Mouse (Mus musculus): ENCODE data around the gene Atp2c1. TPM values are rescaled to one million over a fixed set of nuclear protein-coding genes. Genes with fewer than 3 reads are reported as not detected.

Atp2c1 gene
- total RNA-seq, 1 experiment, result 92.4 TPM

GRCm38 (mm10) chr9:105495316-105496174, 31.6 kb downstream of the Atp2c1 start:
- Histone ChIP-seq H3K9ac (ENCODE audit: insufficient read depth, low read depth, low read length, poor library complexity, severe bottlenecking) (peak overlapping the region; percentile 92), H3K4me1 (ENCODE audit: control insufficient read depth in 2 of 2, insufficient read depth in 2 of 2, low read length in 2 of 2, poor library complexity in 1 of 2) (no peaks in the 10 kb centered on the region), H3K4me3 (ENCODE audit: insufficient read depth in 1 of 2, low read depth in 1 of 2, low read length in 2 of 2, poor library complexity in 1 of 2, severe bottlenecking in 1 of 2) (peak overlapping the region; percentile 91 to 92), H3K27ac (ENCODE audit: insufficient read depth, low read depth, low read length, poor library complexity, severe bottlenecking) (peak overlapping the region; percentile 73; the same call in 1 of the 2 replicates), H3K36me3 (ENCODE audit: control insufficient read depth, insufficient read depth, low read length, poor library complexity, severe bottlenecking) (no peaks in the 10 kb centered on the region), H3K9me3 (ENCODE audit: control insufficient read depth, insufficient read depth, low read depth, low read length) (no peaks in the 10 kb centered on the region)
- in situ Hi-C loops (cut with MboI; ENCODE audit: low sequenced_read_pairs in 2 of 2, unreplicated experiment in 2 of 2), result no loop called here
- peak; percentile 68 for DNase-seq (ENCODE audit: low read depth, low spot score)
- TF ChIP-seq MAFK (IDR thresholded peaks at IDR 0.05; ENCODE audit: insufficient read depth, low read depth, low read length) (no peak), ZC3H11A (IDR thresholded peaks at IDR 0.05; ENCODE audit: borderline replicate concordance, low read depth, low read length) (peak; percentile 73; the same call in 1 of the 2 replicates)

GRCm38 (mm10) chr9:105494553-105495315, 32.4 kb downstream of the Atp2c1 start:
- no peaks in the 10 kb centered on the region for H3K4me1 ChIP-seq (ENCODE audit: control insufficient read depth in 2 of 2, insufficient read depth in 2 of 2, low read length in 2 of 2, poor library complexity in 1 of 2)
- peak overlapping the region; percentile 93 for H3K9ac ChIP-seq (ENCODE audit: insufficient read depth, low read depth, low read length, poor library complexity, severe bottlenecking)
- peak overlapping the region; percentile 91 to 92 for H3K4me3 ChIP-seq (ENCODE audit: insufficient read depth in 1 of 2, low read depth in 1 of 2, low read length in 2 of 2, poor library complexity in 1 of 2, severe bottlenecking in 1 of 2)
- TF ChIP-seq MAFK (IDR thresholded peaks at IDR 0.05; ENCODE audit: insufficient read depth, low read depth, low read length) (no peak), CHD2 (IDR thresholded peaks at IDR 0.05; ENCODE audit: low read depth, low read length) (no peak), ZC3H11A (IDR thresholded peaks at IDR 0.05; ENCODE audit: borderline replicate concordance, low read depth, low read length) (no peak)
- H3K27ac ChIP-seq (ENCODE audit: insufficient read depth, low read depth, low read length, poor library complexity, severe bottlenecking), result peak overlapping the region; percentile 83
- peak; percentile 70 for DNase-seq (ENCODE audit: low read depth, low spot score)
- in situ Hi-C loops (cut with MboI; ENCODE audit: low sequenced_read_pairs in 2 of 2, unreplicated experiment in 2 of 2), result no loop called here
- no peaks in the 10 kb centered on the region for H3K36me3 ChIP-seq (ENCODE audit: control insufficient read depth, insufficient read depth, low read length, poor library complexity, severe bottlenecking)
- no peaks in the 10 kb centered on the region for H3K9me3 ChIP-seq (ENCODE audit: control insufficient read depth, insufficient read depth, low read depth, low read length)

GRCm38 (mm10) chr9:105492744-105493143, 34.4 kb downstream of the Atp2c1 start:
- in situ Hi-C loops (cut with MboI; ENCODE audit: low sequenced_read_pairs in 2 of 2, unreplicated experiment in 2 of 2), result no loop called here
- Histone ChIP-seq H3K27ac (ENCODE audit: insufficient read depth, low read depth, low read length, poor library complexity, severe bottlenecking) (no peak overlapping the region), H3K36me3 (ENCODE audit: control insufficient read depth, insufficient read depth, low read length, poor library complexity, severe bottlenecking) (no peaks in the 10 kb centered on the region), H3K4me1 (ENCODE audit: control insufficient read depth in 2 of 2, insufficient read depth in 2 of 2, low read length in 2 of 2, poor library complexity in 1 of 2) (peaks cover 0 to 1% of the 10 kb centered on the region in 2 experiments; a peak in 1 of 4 replicates), H3K9me3 (ENCODE audit: control insufficient read depth, insufficient read depth, low read depth, low read length) (no peaks in the 10 kb centered on the region), H3K4me3 (ENCODE audit: insufficient read depth in 1 of 2, low read depth in 1 of 2, low read length in 2 of 2, poor library complexity in 1 of 2, severe bottlenecking in 1 of 2) (no peak overlapping the region), H3K9ac (ENCODE audit: insufficient read depth, low read depth, low read length, poor library complexity, severe bottlenecking) (no peak overlapping the region)
- TF ChIP-seq CHD2 (IDR thresholded peaks at IDR 0.05; ENCODE audit: low read depth, low read length), result no peak
- no peak for TF ChIP-seq MAFK (IDR thresholded peaks at IDR 0.05; ENCODE audit: insufficient read depth, low read depth, low read length)
- no peak for TF ChIP-seq ZNF384 (IDR thresholded peaks at IDR 0.05; ENCODE audit: low read depth, low read length)
- no peak for TF ChIP-seq ZC3H11A (IDR thresholded peaks at IDR 0.05; ENCODE audit: borderline replicate concordance, low read depth, low read length)
- no peak for TF ChIP-seq HCFC1 (IDR thresholded peaks at IDR 0.05; ENCODE audit: borderline replicate concordance, insufficient read depth, low read length)
- DNase-seq (ENCODE audit: low read depth, low spot score), result no peak

GRCm38 (mm10) chr9:105488363-105488762, 38.8 kb downstream of the Atp2c1 start:
- TF ChIP-seq ZC3H11A (IDR thresholded peaks at IDR 0.05; ENCODE audit: borderline replicate concordance, low read depth, low read length), result no peak
- TF ChIP-seq CHD2 (IDR thresholded peaks at IDR 0.05; ENCODE audit: low read depth, low read length), result no peak
- no peak for TF ChIP-seq MAFK (IDR thresholded peaks at IDR 0.05; ENCODE audit: insufficient read depth, low read depth, low read length)
- no peak for TF ChIP-seq HCFC1 (IDR thresholded peaks at IDR 0.05; ENCODE audit: borderline replicate concordance, insufficient read depth, low read length)
- no peak for TF ChIP-seq ZNF384 (IDR thresholded peaks at IDR 0.05; ENCODE audit: low read depth, low read length)
- Histone ChIP-seq H3K36me3 (ENCODE audit: control insufficient read depth, insufficient read depth, low read length, poor library complexity, severe bottlenecking) (no peaks in the 10 kb centered on the region; the same call in 1 of the 2 replicates), H3K9ac (ENCODE audit: insufficient read depth, low read depth, low read length, poor library complexity, severe bottlenecking) (no peak overlapping the region), H3K9me3 (ENCODE audit: control insufficient read depth, insufficient read depth, low read depth, low read length) (no peaks in the 10 kb centered on the region), H3K4me3 (ENCODE audit: insufficient read depth in 1 of 2, low read depth in 1 of 2, low read length in 2 of 2, poor library complexity in 1 of 2, severe bottlenecking in 1 of 2) (no peak overlapping the region), H3K27ac (ENCODE audit: insufficient read depth, low read depth, low read length, poor library complexity, severe bottlenecking) (no peak overlapping the region), H3K4me1 (ENCODE audit: control insufficient read depth in 2 of 2, insufficient read depth in 2 of 2, low read length in 2 of 2, poor library complexity in 1 of 2) (peaks cover 2 to 5% of the 10 kb centered on the region in 2 experiments; a peak in 1 of 4 replicates)
- DNase-seq (ENCODE audit: low read depth, low spot score), result no peak
- in situ Hi-C loops (cut with MboI; ENCODE audit: low sequenced_read_pairs in 2 of 2, unreplicated experiment in 2 of 2), result no loop called here

Data from ES-E14 (cell line).